Mouse (Mus musculus): ENCODE results near the gene Tmbim7. TPM values are rescaled to one million over a fixed set of nuclear protein-coding genes. Genes with fewer than 3 reads are reported as not detected.
"Not testable (repeated sequence)": the region's sequence is repeated elsewhere in the genome, so short reads cannot be mapped to it uniquely, and the experiment has no call there.

The Tmbim7 gene
- not detected in 2 replicates for polyA plus RNA-seq (2015; fragmentation: Nextera tagmentation; extraction: Ambion mirVana)

GRCm38 (mm10) chr5:3650881-3651280, at the start of gene Tmbim7:
TSS of gene Tmbim7 (plus strand) at chr5:3651181.
- ATAC-seq (ENCODE audit: insufficient number of reproducible peaks, low FRiP score, low TSS enrichment, low read depth): no peak
- WGBS: 80% methylated on average over 6 of the region's 6 CpGs
- H3K9me3 ChIP-seq: no peaks in the 10 kb centered on the region

GRCm38 (mm10) chr5:3607114-3607513, 43.9 kb upstream of the Tmbim7 start:
- no peak for ATAC-seq (ENCODE audit: insufficient number of reproducible peaks, low FRiP score, low TSS enrichment, low read depth)
- H3K4me2 ChIP-seq: no peak overlapping the region
- WGBS: 95% methylated on average over 9 of the region's 9 CpGs
- H3K27ac ChIP-seq: no peak overlapping the region
- H3K4me1 ChIP-seq: no peaks in the 10 kb centered on the region
- H3K9me3 ChIP-seq: no peaks in the 10 kb centered on the region
- H3K27me3 ChIP-seq: no peaks in the 10 kb centered on the region
- peaks cover 42% of the 10 kb centered on the region for H3K36me3 ChIP-seq
- no peak overlapping the region for H3K4me3 ChIP-seq
- H3K9ac ChIP-seq: no peak overlapping the region

More at GRCm38 (mm10) chr5:3650881-3651280, at the start of gene Tmbim7:
- no peaks in the 10 kb centered on the region for H3K36me3 ChIP-seq
- H3K4me2 ChIP-seq: no peak within 1 kb of the TSS
- H3K27me3 ChIP-seq: no peaks in the 10 kb centered on the region
- peaks cover 3% of the 10 kb centered on the region; the same call in 1 of the 2 replicates for H3K4me1 ChIP-seq
- H3K4me3 ChIP-seq: no peak within 1 kb of the TSS
- H3K9ac ChIP-seq: no peak within 1 kb of the TSS
- no peak within 1 kb of the TSS for H3K27ac ChIP-seq

- Histone ChIP-seq H3K4me3 (no peak overlapping the region), H3K27ac (no peak overlapping the region), H3K36me3 (peaks cover 46% of the 10 kb centered on the region), H3K27me3 (no peaks in the 10 kb centered on the region), H3K4me2 (no peak overlapping the region), H3K9me3 (no peaks in the 10 kb centered on the region), H3K9ac (no peak overlapping the region), H3K4me1 (no peaks in the 10 kb centered on the region)
- no peak for ATAC-seq (ENCODE audit: insufficient number of reproducible peaks, low FRiP score, low TSS enrichment, low read depth)
- WGBS: 95% methylated on average over 7 of the region's 7 CpGs
Observed at GRCm38 (mm10) chr5:3609241-3609640, 41.7 kb upstream of the Tmbim7 start.

- H3K4me2 ChIP-seq; H3K27me3 ChIP-seq; H3K9ac ChIP-seq; H3K27ac ChIP-seq; H3K4me1 ChIP-seq; ATAC-seq (ENCODE audit: insufficient number of reproducible peaks, low FRiP score, low TSS enrichment, low read depth); H3K4me3 ChIP-seq; H3K9me3 ChIP-seq: not testable (repeated sequence)
- 94% methylated on average over 2 of the region's 2 CpGs for WGBS
- H3K36me3 ChIP-seq: peaks cover 48% of the 10 kb centered on the region
Observed at GRCm38 (mm10) chr5:3611835-3612234, 39.1 kb upstream of the Tmbim7 start.

GRCm38 (mm10) chr5:3620486-3620885, 30.5 kb upstream of the Tmbim7 start:
- H3K27me3 ChIP-seq: no peaks in the 10 kb centered on the region
- H3K36me3 ChIP-seq: peaks cover 52% of the 10 kb centered on the region
- H3K4me3 ChIP-seq: no peak overlapping the region
- no peak for ATAC-seq (ENCODE audit: insufficient number of reproducible peaks, low FRiP score, low TSS enrichment, low read depth)
- 85% methylated on average over 7 of the region's 7 CpGs for WGBS
- no peak overlapping the region for H3K4me2 ChIP-seq
- H3K4me1 ChIP-seq: no peaks in the 10 kb centered on the region
- no peak overlapping the region for H3K27ac ChIP-seq
- no peaks in the 10 kb centered on the region for H3K9me3 ChIP-seq
- no peak overlapping the region for H3K9ac ChIP-seq

- no peak overlapping the region for H3K27ac ChIP-seq
- no peak overlapping the region for H3K4me3 ChIP-seq
- no peak for ATAC-seq (ENCODE audit: insufficient number of reproducible peaks, low FRiP score, low TSS enrichment, low read depth)
- no peaks in the 10 kb centered on the region; the same call in 1 of the 2 replicates for H3K4me1 ChIP-seq
- H3K4me2 ChIP-seq: no peak overlapping the region
- H3K36me3 ChIP-seq: peaks cover 37% of the 10 kb centered on the region
- H3K9me3 ChIP-seq: no peaks in the 10 kb centered on the region
- H3K9ac ChIP-seq: no peak overlapping the region
- H3K27me3 ChIP-seq: no peaks in the 10 kb centered on the region
- WGBS: 79% methylated on average over 5 of the region's 5 CpGs
Observed at GRCm38 (mm10) chr5:3630055-3630454, 20.9 kb upstream of the Tmbim7 start.

- Histone ChIP-seq H3K9ac (no peak overlapping the region), H3K27me3 (no peaks in the 10 kb centered on the region), H3K4me3 (no peak overlapping the region), H3K9me3 (no peaks in the 10 kb centered on the region), H3K4me1 (no peaks in the 10 kb centered on the region; the same call in 1 of the 2 replicates), H3K36me3 (peaks cover 29% of the 10 kb centered on the region), H3K27ac (no peak overlapping the region), H3K4me2 (no peak overlapping the region)
- WGBS: 52% methylated on average over 16 of the region's 16 CpGs
- no peak for ATAC-seq (ENCODE audit: insufficient number of reproducible peaks, low FRiP score, low TSS enrichment, low read depth)
Observed at GRCm38 (mm10) chr5:3631512-3632271, 19.3 kb upstream of the Tmbim7 start.

GRCm38 (mm10) chr5:3632285-3632684, 18.7 kb upstream of the Tmbim7 start:
- no peak overlapping the region for H3K27ac ChIP-seq
- no peak overlapping the region for H3K9ac ChIP-seq
- H3K4me1 ChIP-seq: no peaks in the 10 kb centered on the region; the same call in 1 of the 2 replicates
- H3K4me2 ChIP-seq: no peak overlapping the region
- H3K9me3 ChIP-seq: no peaks in the 10 kb centered on the region
- ATAC-seq (ENCODE audit: insufficient number of reproducible peaks, low FRiP score, low TSS enrichment, low read depth): no peak
- no peaks in the 10 kb centered on the region for H3K27me3 ChIP-seq
- H3K4me3 ChIP-seq: no peak overlapping the region
- peaks cover 26% of the 10 kb centered on the region for H3K36me3 ChIP-seq
- 48% methylated on average over 5 of the region's 5 CpGs for WGBS

- Histone ChIP-seq H3K4me3 (no peak overlapping the region), H3K9me3 (no peaks in the 10 kb centered on the region), H3K27ac (no peak overlapping the region), H3K4me2 (no peak overlapping the region), H3K27me3 (no peaks in the 10 kb centered on the region), H3K4me1 (no peaks in the 10 kb centered on the region; the same call in 1 of the 2 replicates), H3K36me3 (peaks cover 25% of the 10 kb centered on the region), H3K9ac (no peak overlapping the region)
- 69% methylated on average over 13 of the region's 13 CpGs for WGBS
- no peak for ATAC-seq (ENCODE audit: insufficient number of reproducible peaks, low FRiP score, low TSS enrichment, low read depth)
Observed at GRCm38 (mm10) chr5:3633315-3633714, 17.7 kb upstream of the Tmbim7 start.

GRCm38 (mm10) chr5:3633951-3634350, 17.0 kb upstream of the Tmbim7 start:
- Histone ChIP-seq H3K4me3 (no peak overlapping the region), H3K36me3 (peaks cover 25% of the 10 kb centered on the region), H3K9me3 (no peaks in the 10 kb centered on the region), H3K9ac (no peak overlapping the region), H3K4me1 (no peaks in the 10 kb centered on the region; the same call in 1 of the 2 replicates), H3K27me3 (no peaks in the 10 kb centered on the region), H3K27ac (no peak overlapping the region), H3K4me2 (no peak overlapping the region)
- WGBS: 71% methylated on average over 4 of the region's 4 CpGs
- no peak for ATAC-seq (ENCODE audit: insufficient number of reproducible peaks, low FRiP score, low TSS enrichment, low read depth)

GRCm38 (mm10) chr5:3635286-3635685, 15.7 kb upstream of the Tmbim7 start:
- H3K9ac ChIP-seq: no peak overlapping the region
- ATAC-seq (ENCODE audit: insufficient number of reproducible peaks, low FRiP score, low TSS enrichment, low read depth): no peak
- WGBS: 78% methylated on average over 8 of the region's 8 CpGs
- no peaks in the 10 kb centered on the region; the same call in 1 of the 2 replicates for H3K4me1 ChIP-seq
- no peak overlapping the region for H3K4me3 ChIP-seq
- H3K27ac ChIP-seq: no peak overlapping the region
- H3K9me3 ChIP-seq: no peaks in the 10 kb centered on the region
- no peak overlapping the region for H3K4me2 ChIP-seq
- H3K27me3 ChIP-seq: no peaks in the 10 kb centered on the region
- H3K36me3 ChIP-seq: peaks cover 26% of the 10 kb centered on the region

GRCm38 (mm10) chr5:3644621-3645020, 6.4 kb upstream of the Tmbim7 start:
- H3K9ac ChIP-seq: no peak overlapping the region
- no peaks in the 10 kb centered on the region for H3K27me3 ChIP-seq
- 89% methylated on average over 6 of the region's 6 CpGs for WGBS
- H3K4me1 ChIP-seq: peaks cover 8% of the 10 kb centered on the region; the same call in 1 of the 2 replicates
- H3K4me3 ChIP-seq: no peak overlapping the region
- H3K36me3 ChIP-seq: peaks cover 22% of the 10 kb centered on the region
- no peak for ATAC-seq (ENCODE audit: insufficient number of reproducible peaks, low FRiP score, low TSS enrichment, low read depth)
- no peak overlapping the region for H3K27ac ChIP-seq
- no peak overlapping the region for H3K4me2 ChIP-seq
- no peaks in the 10 kb centered on the region for H3K9me3 ChIP-seq

All from limb, embryonic 15.5 days (tissue).